11 mouse cellular contexts compared by ENCODE assay signal in the genomic region with DNA sequence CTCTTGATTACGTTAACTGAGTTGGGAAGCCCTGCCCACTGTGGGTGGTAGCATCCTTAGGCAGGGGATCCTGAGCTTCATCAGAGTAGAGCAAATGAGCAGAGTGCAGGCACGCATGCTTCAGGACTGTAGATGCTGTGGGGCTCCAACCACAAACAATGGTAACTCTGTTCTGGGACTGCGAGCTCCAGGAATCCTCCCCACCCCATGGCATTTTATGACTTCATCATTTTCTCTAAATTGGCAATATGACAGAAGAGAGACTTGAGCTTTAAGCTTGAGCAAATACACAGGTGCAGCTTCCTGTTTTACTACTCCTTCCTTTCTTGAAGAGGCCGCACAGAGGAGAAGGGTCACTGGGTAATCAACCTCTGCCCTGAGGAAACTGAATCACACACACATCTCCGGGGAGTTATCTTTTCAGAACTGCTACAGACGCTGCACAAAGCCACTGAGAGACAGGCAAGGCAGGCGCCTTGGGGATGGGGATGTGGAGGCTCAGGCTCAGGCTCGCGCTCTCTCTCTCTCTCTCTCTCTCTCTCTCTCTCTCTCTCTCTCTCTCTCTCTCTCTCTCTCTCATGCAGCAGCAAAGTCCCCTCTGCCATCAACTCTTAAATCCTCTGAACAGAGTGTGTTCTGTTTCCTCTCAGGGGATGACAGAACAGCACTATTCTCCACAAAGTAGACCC. TPM values are rescaled to one million over a fixed set of nuclear protein-coding genes. Genes with fewer than 3 reads are reported as not detected.
DNase-seq lines count a peak whose midpoint lies in the region; ATAC-seq and TF ChIP-seq lines count a peak whose summit lies in the region.
"Had no signal": no experiment of that assay in that cellular context is flagged by ENCODE, and none has a peak within 500 bp of the region (broad histone marks: within the 10 kb centered on the region; RNA-seq: fewer than 3 reads in every experiment).

No protein-coding gene starts in this region.

- H3K4me3 ChIP-seq in left cerebral cortex, adult 2 months: no peak overlapping the region
- H3K4me3 ChIP-seq in embryonic facial prominence, embryonic 12.5 days: no peak overlapping the region
- H3K4me3 ChIP-seq: limb, embryonic 12.5 days had no signal

- peak; percentile 73 for ATAC-seq in CD4-positive, CD25-positive, alpha-beta regulatory T cell, adult 4 months
- ATAC-seq in embryonic facial prominence, embryonic 12.5 days (ENCODE audit: insufficient number of reproducible peaks, insufficient read depth, low FRiP score, low TSS enrichment): no peak

- H3K27me3 ChIP-seq in embryonic facial prominence, embryonic 12.5 days: no peaks in the 10 kb centered on the region
- H3K27me3 ChIP-seq: limb, embryonic 12.5 days had no signal

- 24% methylated on average over 9 of the region's 9 CpGs for WGBS in embryonic facial prominence, embryonic 12.5 days

- no peak overlapping the region for H3K9ac ChIP-seq in embryonic facial prominence, embryonic 12.5 days
- H3K9ac ChIP-seq: limb, embryonic 12.5 days had no signal

- H3K4me1 ChIP-seq in embryonic facial prominence, embryonic 12.5 days: peaks cover 27% of the 10 kb centered on the region

- H3K4me2 ChIP-seq in embryonic facial prominence, embryonic 12.5 days (replicated peaks): no peak overlapping the region
- H3K4me2 ChIP-seq: limb, embryonic 12.5 days had no signal

- no peaks in the 10 kb centered on the region for H3K9me3 ChIP-seq in embryonic facial prominence, embryonic 12.5 days
- H3K9me3 ChIP-seq: limb, embryonic 12.5 days had no signal

- H3K36me3 ChIP-seq in embryonic facial prominence, embryonic 12.5 days: no peaks in the 10 kb centered on the region
- H3K36me3 ChIP-seq: limb, embryonic 12.5 days had no signal

- H3K27ac ChIP-seq in left cerebral cortex, adult 2 months: 0 out of 2 replicates have a peak overlapping the region, but pooled peaks have one; percentile 28
- 0 out of 2 replicates have a peak overlapping the region, but pooled peaks have one; percentile 5 for H3K27ac ChIP-seq in embryonic facial prominence, embryonic 12.5 days
- H3K27ac ChIP-seq: limb, embryonic 12.5 days had no signal

- DNase-seq in left cerebral cortex, adult 2 months (ENCODE audit: extremely low spot score in 1 of 2, low spot score in 2 of 2): no peak
- no peak for DNase-seq in left cerebral cortex, adult 9 months (ENCODE audit: low spot score in 2 of 2)
- DNase-seq in naive thymus-derived CD4-positive, alpha-beta T cell, adult 2 months (ENCODE audit: low read depth): peak; percentile 69
- no peak for DNase-seq in cerebellum, postnatal 36 days
- no peak for DNase-seq in urinary bladder, postnatal 25 days (ENCODE audit: low spot score)
- no peak for DNase-seq in layer of hippocampus, postnatal 25 days (ENCODE audit: extremely low spot score in 1 of 2, low spot score in 1 of 2)
- DNase-seq: cerebellum, postnatal 10 days; gastrocnemius, postnatal 14 days had no signal

- no peak for TF ChIP-seq CTCF in left cerebral cortex, adult 2 months (IDR thresholded peaks at IDR 0.05)

- intact Hi-C loops in left cerebral cortex, adult 2 months (cut with DNase I): no loop called here

RNA-seq across cellular contexts. Expression of gene Sgsm3, which starts 55.5 kb away (rescaled TPM):
- 100 to 1,000 TPM in 1 of 2 experiments, 10 to 100 TPM in 1; 93.0 to 112 TPM for total RNA-seq in left cerebral cortex, adult 2 months (2021)
- polyA plus RNA-seq in CD4-positive, CD25-positive, alpha-beta regulatory T cell, adult 4 months (2017; shearing (Covaris generic)): 1 to 10 TPM; 3.2 to 7.6 TPM
- 29.4 and 31.7 TPM in 2 replicates for polyA plus RNA-seq in embryonic facial prominence, embryonic 12.5 days (2016; fragmentation: Nextera tagmentation; extraction: Ambion mirVana)
- total RNA-seq in layer of hippocampus, postnatal 25 days (2021): 10 to 100 TPM; 72.8 to 73.7 TPM
